Mouse (Mus musculus): ENCODE results near the gene Sox15. TPM values are rescaled to one million over a fixed set of nuclear protein-coding genes. Genes with fewer than 3 reads are reported as not detected.
A peak's percentile ranks its signal among the peaks of the same experiment; 100 is the strongest.

Sox15 gene
- polyA plus RNA-seq, 1 experiment from 2014 or later, result not detected

DNA sequence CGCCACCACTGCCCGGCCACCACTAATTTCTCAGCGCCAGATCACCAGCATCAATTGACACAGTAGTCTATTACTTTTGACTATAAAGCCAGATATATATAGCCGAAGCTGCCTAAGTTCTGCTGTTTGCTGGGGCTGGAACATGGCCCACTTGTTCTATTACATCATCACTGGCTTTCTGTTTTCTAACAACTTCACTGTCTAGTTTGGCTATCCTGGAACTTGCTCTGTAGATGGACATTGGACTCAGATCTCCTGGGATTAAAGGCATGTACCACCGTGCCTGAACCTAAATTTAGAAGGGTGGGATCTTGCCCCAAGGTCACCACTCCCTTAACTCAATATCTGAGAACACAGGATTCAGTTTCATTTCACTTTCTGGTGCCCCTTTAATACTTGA lies 9.3 kb upstream of the Sox15 start:
- ATAC-seq (ENCODE audit: low read depth), result no peak
- H3K36me3 ChIP-seq, result peaks cover 96% of the 10 kb centered on the region

DNA sequence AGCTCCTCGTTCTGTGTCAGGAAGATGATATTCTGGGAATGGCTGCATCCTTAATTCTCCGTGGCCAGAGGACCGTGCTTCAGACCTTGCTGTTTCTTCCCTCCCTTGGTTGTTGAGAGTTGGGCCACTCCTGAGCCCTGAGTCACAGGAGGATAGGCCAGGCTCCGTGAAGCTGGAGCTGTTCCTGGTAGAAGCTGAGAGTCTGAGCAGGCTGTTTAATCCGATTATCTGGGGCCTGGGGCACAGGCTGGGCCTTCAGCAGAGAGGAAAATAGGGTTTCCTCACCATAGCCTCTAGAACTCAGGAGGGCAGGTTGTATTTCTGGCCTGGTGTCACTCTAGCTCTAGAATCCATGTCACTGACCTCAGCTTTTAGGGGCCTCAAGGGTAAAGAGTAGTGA lies 1.7 kb upstream of the Sox15 start:
- no peak overlapping the region for H3K4me3 ChIP-seq (replicated peaks)
- WGBS (ENCODE audit: insufficient replicate concordance), result 65% methylated on average over 5 of the region's 5 CpGs
- no peak for ATAC-seq (ENCODE audit: low read depth)
- H3K4me1 ChIP-seq (replicated peaks), result peaks cover 53% of the 10 kb centered on the region
- H3K27me3 ChIP-seq, result no peaks in the 10 kb centered on the region
- no peak overlapping the region; the same call in 1 of the 2 replicates for H3K27ac ChIP-seq
- no peak overlapping the region for H3K9ac ChIP-seq
- no peak for DNase-seq
- no peak overlapping the region for H3K4me2 ChIP-seq
- peaks cover 91% of the 10 kb centered on the region for H3K36me3 ChIP-seq
- H3K9me3 ChIP-seq (replicated peaks), result no peaks in the 10 kb centered on the region

More for the DNA sequence above, 9.3 kb upstream of the Sox15 start:
- Histone ChIP-seq H3K4me3 (replicated peaks) (no peak overlapping the region), H3K27ac (0 out of 2 replicates have a peak overlapping the region, but pooled peaks have one; percentile 13), H3K9me3 (replicated peaks) (no peaks in the 10 kb centered on the region), H3K4me1 (replicated peaks) (0 out of 2 replicates have a peak, but pooled peaks cover 2% of the 10 kb centered on the region), H3K4me2 (no peak overlapping the region), H3K27me3 (no peaks in the 10 kb centered on the region), H3K9ac (no peak overlapping the region)
- 83% methylated on average over 5 of the region's 5 CpGs for WGBS (ENCODE audit: insufficient replicate concordance)
- no peak for DNase-seq

DNA sequence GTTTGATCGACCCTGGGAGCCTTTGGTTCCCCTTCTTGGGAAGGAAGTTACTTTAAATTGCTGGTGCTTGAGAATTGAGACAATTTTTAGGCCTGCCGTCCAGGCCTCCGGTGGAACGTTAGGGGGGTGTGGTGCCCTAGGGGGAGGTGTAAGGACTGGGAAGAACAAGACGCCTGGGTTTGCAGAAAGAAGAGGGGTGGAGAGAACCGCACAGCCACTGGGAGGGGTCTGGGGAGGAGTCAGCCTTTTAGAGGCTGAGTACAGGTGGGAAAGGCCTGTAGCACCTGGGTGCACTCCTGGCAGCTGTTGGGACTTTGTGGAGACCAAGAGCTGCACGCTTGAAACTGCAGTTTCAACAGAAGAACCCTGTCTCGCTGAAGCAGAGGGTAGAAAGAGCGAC lies 354 bp upstream of the Sox15 start:
- Histone ChIP-seq H3K4me3 (replicated peaks) (no peak overlapping the region), H3K27ac (peak overlapping the region; percentile 30), H3K4me2 (no peak overlapping the region), H3K27me3 (no peaks in the 10 kb centered on the region), H3K36me3 (peaks cover 91% of the 10 kb centered on the region), H3K4me1 (replicated peaks) (peaks cover 53% of the 10 kb centered on the region), H3K9me3 (replicated peaks) (no peaks in the 10 kb centered on the region), H3K9ac (no peak overlapping the region)
- 38% methylated on average over 9 of the region's 9 CpGs for WGBS (ENCODE audit: insufficient replicate concordance)
- DNase-seq (no peak), ATAC-seq (ENCODE audit: low read depth) (no peak)

DNA sequence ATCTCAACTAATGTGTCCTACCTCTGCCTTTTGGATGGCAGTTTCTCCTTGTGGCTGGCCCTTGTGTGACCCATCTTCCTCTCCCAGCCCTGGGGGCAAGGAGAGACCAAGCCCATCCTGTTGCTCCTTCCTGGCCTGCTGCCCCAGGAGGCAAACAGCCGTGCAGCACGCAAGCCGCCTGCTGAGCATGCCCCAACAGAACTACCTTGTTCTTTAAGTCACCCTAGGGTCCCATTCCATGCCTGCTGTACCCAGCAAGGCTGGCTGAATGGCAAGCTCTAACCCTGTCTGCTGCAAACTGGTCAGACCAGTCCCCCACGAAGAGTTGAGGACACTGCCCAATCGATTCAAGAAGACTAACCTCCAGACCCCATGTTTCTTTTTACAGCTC lies 946 bp downstream of the Sox15 start:
- no peak for ATAC-seq (ENCODE audit: low read depth)
- 89% methylated on average over 5 of the region's 5 CpGs for WGBS (ENCODE audit: insufficient replicate concordance)
- H3K36me3 ChIP-seq, result peaks cover 81% of the 10 kb centered on the region

GRCm38 (mm10) chr11:69656617-69657461 lies 1.7 kb downstream of the Sox15 start:
- 48% methylated on average over 10 of the region's 10 CpGs for WGBS (ENCODE audit: insufficient replicate concordance)
- DNase-seq, result peak; percentile 36

More for the DNA sequence above, 946 bp downstream of the Sox15 start:
- 0 out of 2 replicates have a peak overlapping the region, but pooled peaks have one; percentile 38 for H3K9ac ChIP-seq
- H3K4me1 ChIP-seq (replicated peaks), result peaks cover 65% of the 10 kb centered on the region
- DNase-seq, result no peak
- H3K4me2 ChIP-seq, result no peak overlapping the region
- H3K9me3 ChIP-seq (replicated peaks), result no peaks in the 10 kb centered on the region
- no peak overlapping the region for H3K4me3 ChIP-seq (replicated peaks)
- no peak overlapping the region for H3K27ac ChIP-seq
- H3K27me3 ChIP-seq, result no peaks in the 10 kb centered on the region

GRCm38 (mm10) chr11:69657462-69657881 lies 2.4 kb downstream of the Sox15 start:
- H3K27ac ChIP-seq, result no peak overlapping the region
- no peaks in the 10 kb centered on the region for H3K9me3 ChIP-seq (replicated peaks)
- no peak overlapping the region for H3K9ac ChIP-seq
- H3K36me3 ChIP-seq, result peaks cover 67% of the 10 kb centered on the region
- ATAC-seq (ENCODE audit: low read depth) (no peak), DNase-seq (no peak)
- no peaks in the 10 kb centered on the region for H3K27me3 ChIP-seq
- 81% methylated on average over 15 of the region's 15 CpGs for WGBS (ENCODE audit: insufficient replicate concordance)
- peaks cover 68% of the 10 kb centered on the region for H3K4me1 ChIP-seq (replicated peaks)
- no peak overlapping the region for H3K4me3 ChIP-seq (replicated peaks)
- H3K4me2 ChIP-seq, result no peak overlapping the region

More at GRCm38 (mm10) chr11:69656617-69657461, 1.7 kb downstream of the Sox15 start:
- H3K27me3 ChIP-seq, result no peaks in the 10 kb centered on the region
- peak overlapping the region; percentile 18; the same call in 1 of the 2 replicates for H3K4me2 ChIP-seq
- H3K36me3 ChIP-seq, result peaks cover 73% of the 10 kb centered on the region
- ATAC-seq (ENCODE audit: low read depth), result peak; percentile 52; the same call in 1 of the 2 replicates
- no peaks in the 10 kb centered on the region for H3K9me3 ChIP-seq (replicated peaks)
- peaks cover 73% of the 10 kb centered on the region for H3K4me1 ChIP-seq (replicated peaks)
- H3K9ac ChIP-seq, result peak overlapping the region; percentile 38; the same call in 1 of the 2 replicates
- H3K4me3 ChIP-seq (replicated peaks), result no peak overlapping the region
- peak overlapping the region; percentile 60 for H3K27ac ChIP-seq

- Histone ChIP-seq H3K27me3 (no peaks in the 10 kb centered on the region), H3K9me3 (replicated peaks) (no peaks in the 10 kb centered on the region), H3K36me3 (peaks cover 65% of the 10 kb centered on the region), H3K9ac (peak overlapping the region; percentile 79), H3K4me2 (peak overlapping the region; percentile 84), H3K4me3 (replicated peaks) (peak overlapping the region; percentile 68), H3K4me1 (replicated peaks) (peaks cover 71% of the 10 kb centered on the region), H3K27ac (peak overlapping the region; percentile 96)
- 43% methylated on average over 3 of the region's 3 CpGs for WGBS (ENCODE audit: insufficient replicate concordance)
- DNase-seq, result peak; percentile 38
- 0 out of 2 replicates have a peak, but pooled peaks have one; percentile 16 for ATAC-seq (ENCODE audit: low read depth)
Observed at GRCm38 (mm10) chr11:69661221-69661881, 6.2 kb downstream of the Sox15 start.

DNA sequence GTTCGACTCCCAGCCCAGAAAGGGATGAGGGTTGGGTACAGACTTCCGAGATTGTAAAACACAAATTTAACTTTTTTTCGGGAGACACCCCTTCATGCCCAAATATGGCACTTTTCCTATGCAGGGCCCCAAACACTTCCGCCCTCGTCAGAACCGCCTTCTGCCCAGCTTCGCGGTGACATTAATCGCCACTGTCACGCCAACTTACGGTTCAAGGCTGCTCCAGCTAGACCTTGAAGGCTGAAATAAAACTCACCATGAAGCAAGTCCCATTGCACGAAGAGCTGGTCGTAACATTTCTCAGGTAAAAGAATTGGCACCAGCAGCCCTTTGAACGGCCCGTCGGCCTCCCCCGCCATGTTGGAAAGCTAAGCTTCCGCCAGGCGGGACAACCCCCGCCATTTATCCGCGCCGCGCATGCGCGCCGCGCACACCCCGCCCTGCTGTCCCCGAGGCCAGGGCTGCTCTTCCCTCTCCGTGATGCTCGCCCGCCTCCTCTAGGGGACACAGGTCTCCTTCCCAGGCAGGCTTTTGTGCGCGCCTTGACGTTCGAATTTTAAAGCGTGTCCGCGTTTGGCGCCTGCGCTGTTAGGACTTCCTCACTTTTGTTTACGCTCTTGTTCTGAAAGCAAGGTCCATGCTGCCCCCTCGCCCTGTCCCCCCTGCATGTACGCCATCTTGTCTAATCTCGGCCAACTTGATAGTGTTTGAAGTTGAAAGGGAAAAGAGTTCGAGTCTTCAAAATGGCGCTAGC lies 7.3 kb downstream of the Sox15 start, which contains the start of gene Mpdu1:
Mpdu1 (minus strand) TSS at position 430 of the 754 bp plus-strand sequence.
- DNase-seq (peak; percentile 92), ATAC-seq (ENCODE audit: low read depth) (peak; percentile 93)
- peak within 1 kb of the TSS; percentile 96 for H3K27ac ChIP-seq
- H3K9me3 ChIP-seq (replicated peaks), result no peaks in the 10 kb centered on the region
- H3K4me2 ChIP-seq, result peak within 1 kb of the TSS; percentile 84
- no peaks in the 10 kb centered on the region for H3K27me3 ChIP-seq
- peak within 1 kb of the TSS; percentile 79 for H3K9ac ChIP-seq
- peaks cover 64% of the 10 kb centered on the region for H3K4me1 ChIP-seq (replicated peaks)
- peak within 1 kb of the TSS; percentile 68 for H3K4me3 ChIP-seq (replicated peaks)
- WGBS (ENCODE audit: insufficient replicate concordance), result under 1% methylated on average over 48 of the region's 48 CpGs
- peaks cover 64% of the 10 kb centered on the region for H3K36me3 ChIP-seq

GRCm38 (mm10) chr11:69662967-69663671 lies 8.0 kb downstream of the Sox15 start:
- H3K27me3 ChIP-seq, result no peaks in the 10 kb centered on the region
- peak overlapping the region; percentile 96 for H3K27ac ChIP-seq
- peaks cover 63% of the 10 kb centered on the region for H3K4me1 ChIP-seq (replicated peaks)
- ATAC-seq (ENCODE audit: low read depth) (no peak), DNase-seq (no peak)
- 57% methylated on average over 13 of the region's 13 CpGs for WGBS (ENCODE audit: insufficient replicate concordance)
- H3K4me3 ChIP-seq (replicated peaks), result peak overlapping the region; percentile 68
- H3K36me3 ChIP-seq, result peaks cover 64% of the 10 kb centered on the region
- no peaks in the 10 kb centered on the region for H3K9me3 ChIP-seq (replicated peaks)
- peak overlapping the region; percentile 84 for H3K4me2 ChIP-seq
- H3K9ac ChIP-seq, result peak overlapping the region; percentile 79

DNA sequence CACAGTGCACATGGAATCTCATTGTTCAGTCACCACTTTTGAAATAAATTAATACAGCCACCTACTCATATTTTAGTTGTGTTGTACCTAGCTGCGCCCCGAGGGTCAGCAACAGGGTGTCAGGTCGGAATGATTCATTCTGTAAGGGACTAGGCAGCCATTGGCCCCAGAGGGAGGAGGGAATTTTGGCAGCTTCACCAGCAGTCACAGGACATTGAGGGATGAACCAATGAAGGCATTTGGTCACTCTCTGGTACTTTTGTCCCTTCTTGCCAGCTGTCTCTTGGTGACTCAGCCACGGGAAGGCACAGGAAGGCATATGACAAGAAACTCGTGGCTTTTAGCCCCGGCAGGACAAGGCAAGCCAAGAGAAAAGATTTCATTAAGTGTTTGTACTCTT lies 8.7 kb downstream of the Sox15 start:
- H3K36me3 ChIP-seq, result peaks cover 64% of the 10 kb centered on the region

More for the DNA sequence above, 8.7 kb downstream of the Sox15 start:
- WGBS (ENCODE audit: insufficient replicate concordance), result 69% methylated on average over 6 of the region's 6 CpGs
- Histone ChIP-seq H3K4me2 (peak overlapping the region; percentile 84), H3K9ac (peak overlapping the region; percentile 79), H3K4me1 (replicated peaks) (peaks cover 66% of the 10 kb centered on the region), H3K27ac (peak overlapping the region; percentile 96), H3K4me3 (replicated peaks) (peak overlapping the region; percentile 68; the same call in 1 of the 2 replicates), H3K9me3 (replicated peaks) (no peaks in the 10 kb centered on the region), H3K27me3 (no peaks in the 10 kb centered on the region)
- DNase-seq, result no peak
- ATAC-seq (ENCODE audit: low read depth), result no peak
